Mouse (Mus musculus) liver, embryonic 11.5 days (tissue): ENCODE data around the gene Ldlr. TPM values are rescaled to one million over a fixed set of nuclear protein-coding genes. Genes with fewer than 3 reads are reported as not detected.

Source experiments
- ATAC-seq: fragments of 200-750 bp; cut with Nextera tagmentation; replicated peaks from 2 replicates; pipeline ENCODE4 v1.8.0; 2017; ENCODE audit warnings: moderate number of reproducible peaks, mild to moderate bottlenecking, moderate TSS enrichment, moderate library complexity; ENCODE audit not compliant: low FRiP score
- DNase-seq: peaks from one replicate; pipeline ENCODE4 v3.0.0-alpha.2; 2017; ENCODE audit warnings: low spot score
- H3K27ac ChIP-seq: fragments of 300-500 bp; sonication (generic); 2 replicates; pipeline ENCODE4 v1.5.1; 2014; ENCODE audit warnings: mild to moderate bottlenecking, low read depth, low read length, control low read depth
- H3K27me3 ChIP-seq: fragments of 300-500 bp; sonication (generic); replicated peaks from 2 replicates; pipeline ENCODE4 v1.6.1; 2014; ENCODE audit warnings: low read length, mixed read lengths; ENCODE audit not compliant: control insufficient read depth, insufficient read depth
- H3K36me3 ChIP-seq: fragments of 300-500 bp; sonication (generic); 2 replicates; pipeline ENCODE4 v1.6.1; 2014; ENCODE audit warnings: mild to moderate bottlenecking, low read length, moderate library complexity, mixed read lengths; ENCODE audit not compliant: control insufficient read depth, insufficient read depth
- H3K4me1 ChIP-seq: fragments of 300-500 bp; sonication (generic); replicated peaks from 2 replicates; pipeline ENCODE4 v1.6.1; 2014; ENCODE audit warnings: low read length, mixed read lengths; ENCODE audit not compliant: control insufficient read depth, insufficient read depth
- H3K4me2 ChIP-seq: fragments of 300-500 bp; sonication (generic); 2 replicates; pipeline ENCODE4 v1.6.1; 2014; ENCODE audit warnings: mild to moderate bottlenecking, control low read depth, moderate library complexity
- H3K4me3 ChIP-seq: fragments of 300-500 bp; sonication (generic); 2 replicates; pipeline ENCODE4 v1.5.1; 2014; ENCODE audit warnings: low read depth, low read length, control low read depth
- H3K9ac ChIP-seq: fragments of 300-500 bp; sonication (generic); 2 replicates; pipeline ENCODE4 v1.6.1; 2014; ENCODE audit warnings: low read depth, low read length, control low read depth
- H3K9me3 ChIP-seq: fragments of 300-500 bp; sonication (generic); 2 replicates; pipeline ENCODE4 v1.6.1; 2016; ENCODE audit warnings: low read length, inconsistent platforms, mixed read lengths; ENCODE audit not compliant: control insufficient read depth
- WGBS: fragments of 180-500 bp; shearing (Covaris S2); extraction: QIAGEN DNeasy Blood & Tissue Kit; methylation state at CpG from one replicate; pipeline ENCODE4 v1.1.7; 2014; 5-methylcytosine and 5-hydroxymethylcytosine counted together
- polyA plus RNA-seq: library from polyadenylated mRNA; unstranded; fragments of >200 nt; fragmentation: Nextera tagmentation; extraction: Ambion mirVana; gene quantifications from 2 replicates; pipeline ENCODE4 v1.2.1, GENCODE M21; 2014

The Ldlr gene
- polyA plus RNA-seq, 1 experiment from 2014 or later: 18.8 TPM

DNA sequence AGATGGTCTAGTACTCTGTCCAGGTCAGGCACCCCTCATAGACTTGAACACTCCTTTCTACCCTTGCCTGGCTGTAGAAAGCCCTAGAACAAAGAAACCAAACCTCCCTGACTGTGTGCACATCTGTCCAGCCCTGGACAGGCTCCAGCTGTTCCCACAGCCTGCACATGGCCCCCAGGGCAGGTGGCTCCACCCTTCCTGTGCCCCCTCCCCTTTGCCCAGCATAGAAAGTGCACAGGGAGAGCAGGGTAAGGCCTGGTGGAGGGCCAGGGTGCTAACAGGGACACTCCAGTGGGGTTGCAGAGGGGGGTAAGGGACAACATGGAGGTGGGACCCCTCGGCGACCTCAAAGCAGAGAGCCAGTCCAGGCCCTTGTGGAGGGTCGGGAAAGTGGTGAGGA, 73.0 kb downstream of the Ldlr start:
- H3K27me3 ChIP-seq: no peaks in the 10 kb centered on the region
- peaks cover 25% of the 10 kb centered on the region for H3K36me3 ChIP-seq
- DNase-seq: no peak
- peaks cover 26% of the 10 kb centered on the region for H3K4me1 ChIP-seq
- peak overlapping the region; percentile 48; the same call in 1 of the 2 replicates for H3K27ac ChIP-seq
- ATAC-seq: no peak
- no peaks in the 10 kb centered on the region for H3K9me3 ChIP-seq
- H3K4me3 ChIP-seq: peak overlapping the region; percentile 21; the same call in 1 of the 2 replicates
- WGBS: 58% methylated on average over 3 of the region's 3 CpGs
- H3K4me2 ChIP-seq: peak overlapping the region; percentile 98
- no peak overlapping the region for H3K9ac ChIP-seq

- H3K9ac ChIP-seq: no peak overlapping the region
- WGBS: 74% methylated on average over 3 of the region's 3 CpGs
- peak overlapping the region; percentile 98 for H3K4me2 ChIP-seq
- no peaks in the 10 kb centered on the region for H3K9me3 ChIP-seq
- peak overlapping the region; percentile 54; the same call in 1 of the 2 replicates for H3K27ac ChIP-seq
- peak overlapping the region; percentile 75 for H3K4me3 ChIP-seq
- DNase-seq: no peak
- peaks cover 25% of the 10 kb centered on the region for H3K4me1 ChIP-seq
- no peak for ATAC-seq
- H3K36me3 ChIP-seq: peaks cover 23% of the 10 kb centered on the region
- H3K27me3 ChIP-seq: no peaks in the 10 kb centered on the region
Observed at GRCm38 (mm10) chr9:21796919-21797318, 73.6 kb downstream of the Ldlr start.

GRCm38 (mm10) chr9:21797921-21798344, 74.7 kb downstream of the Ldlr start:
- H3K4me1 ChIP-seq: peaks cover 21% of the 10 kb centered on the region
- H3K36me3 ChIP-seq: peaks cover 20% of the 10 kb centered on the region
- peak overlapping the region; percentile 86 for H3K9ac ChIP-seq
- H3K27ac ChIP-seq: peak overlapping the region; percentile 79
- H3K9me3 ChIP-seq: no peaks in the 10 kb centered on the region
- WGBS: 1% methylated on average over 22 of the region's 26 CpGs
- ATAC-seq (peak; percentile 58), DNase-seq (peak; percentile 79)
- H3K4me3 ChIP-seq: peak overlapping the region; percentile 75
- H3K4me2 ChIP-seq: peak overlapping the region; percentile 98
- no peaks in the 10 kb centered on the region for H3K27me3 ChIP-seq

GRCm38 (mm10) chr9:21798345-21799009, 75.2 kb downstream of the Ldlr start, which contains the start of gene Kank2:
Gene Kank2 (minus strand): TSS chr9:21798744.
- Histone ChIP-seq H3K27me3 (no peaks in the 10 kb centered on the region), H3K36me3 (peaks cover 16% of the 10 kb centered on the region)
- under 1% methylated on average over 51 of the region's 52 CpGs for WGBS

DNA sequence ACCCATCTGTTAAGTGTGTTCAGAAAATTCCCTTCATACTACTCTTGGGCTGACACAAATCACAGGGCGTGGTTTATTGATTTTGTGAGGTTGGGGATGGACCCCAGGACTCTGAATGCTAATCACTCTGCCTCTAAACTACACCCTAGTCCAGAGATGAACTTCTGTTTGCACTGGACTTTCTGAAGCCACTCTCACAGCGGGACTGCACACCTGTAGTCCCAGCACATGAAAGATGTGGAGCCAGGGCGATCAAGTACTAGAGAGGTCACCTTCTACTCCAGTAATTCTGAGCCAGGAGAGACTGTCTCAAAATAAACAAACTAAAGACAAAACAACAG, 75.7 kb downstream of the Ldlr start:
- Histone ChIP-seq H3K4me2 (peak overlapping the region; percentile 98), H3K9me3 (no peaks in the 10 kb centered on the region), H3K27ac (peak overlapping the region; percentile 79; the same call in 1 of the 2 replicates), H3K27me3 (no peaks in the 10 kb centered on the region), H3K36me3 (peaks cover 12% of the 10 kb centered on the region), H3K4me3 (peak overlapping the region; percentile 75), H3K9ac (peak overlapping the region; percentile 86; the same call in 1 of the 2 replicates), H3K4me1 (peaks cover 20% of the 10 kb centered on the region)
- ATAC-seq (peak; percentile 18), DNase-seq (no peak)
- WGBS: 55% methylated on average over 3 of the region's 3 CpGs

More at GRCm38 (mm10) chr9:21798345-21799009, 75.2 kb downstream of the Ldlr start, which contains the start of gene Kank2:
- DNase-seq: peak; percentile 87
- Histone ChIP-seq H3K4me2 (peak within 1 kb of the TSS; percentile 98), H3K9ac (peak within 1 kb of the TSS; percentile 86), H3K4me3 (peak within 1 kb of the TSS; percentile 75), H3K27ac (peak within 1 kb of the TSS; percentile 79), H3K9me3 (no peaks in the 10 kb centered on the region), H3K4me1 (peaks cover 20% of the 10 kb centered on the region)
- peak; percentile 77 for ATAC-seq

Other genes starting within 250 kb of the Ldlr start
- 68.6 and 70.2 TPM in 2 replicates for gene Tmed1, start 213.2 kb upstream of the Ldlr start, polyA plus RNA-seq
- gene AB124611, start 197.3 kb upstream of the Ldlr start, polyA plus RNA-seq: 3.7 and 4.3 TPM in 2 replicates
- gene Carm1, start 176.6 kb upstream of the Ldlr start, polyA plus RNA-seq: 54.9 TPM in 2 replicates
- gene Timm29, start 130.8 kb upstream of the Ldlr start, polyA plus RNA-seq: 35.2 and 41.5 TPM in 2 replicates
- 15.5 and 16.5 TPM in 2 replicates for gene Yipf2, start 130.7 kb upstream of the Ldlr start, polyA plus RNA-seq
- gene Smarca4, start 107.3 kb upstream of the Ldlr start, polyA plus RNA-seq: 86.1 and 86.6 TPM in 2 replicates
- gene Spc24, start 36.8 kb downstream of the Ldlr start, polyA plus RNA-seq: 151 and 170 TPM in 2 replicates
- 4.7 and 6.7 TPM in 2 replicates for gene Kank2, start 75.3 kb downstream of the Ldlr start, polyA plus RNA-seq
- 16.1 and 17.4 TPM in 2 replicates for gene Angptl8, start 112.0 kb downstream of the Ldlr start, polyA plus RNA-seq
- gene Dock6, start 129.2 kb downstream of the Ldlr start, polyA plus RNA-seq: 14.9 and 21.6 TPM in 2 replicates
- gene Rab3d, start 194.7 kb downstream of the Ldlr start, polyA plus RNA-seq: 5.7 and 7.3 TPM in 2 replicates
- gene Ccdc159, start 204.0 kb downstream of the Ldlr start, polyA plus RNA-seq: 2.2 and 2.9 TPM in 2 replicates
- gene Tmem205, start 204.1 kb downstream of the Ldlr start, polyA plus RNA-seq: 45.0 and 51.0 TPM in 2 replicates
- 6.1 and 7.2 TPM in 2 replicates for gene Plppr2, start 213.6 kb downstream of the Ldlr start, polyA plus RNA-seq
- 9.8 and 11.9 TPM in 2 replicates for gene Swsap1, start 232.3 kb downstream of the Ldlr start, polyA plus RNA-seq
- 131 TPM in 2 replicates for gene Epor, start 240.0 kb downstream of the Ldlr start, polyA plus RNA-seq